Mouse (Mus musculus): ENCODE measurements around the gene Mtfp1. TPM values are rescaled to one million over a fixed set of nuclear protein-coding genes. Genes with fewer than 3 reads are reported as not detected.
A peak's percentile ranks its signal among the peaks of the same experiment; 100 is the strongest.

Gene Mtfp1
- total and polyA plus RNA-seq, 3 experiments = 6.5 to 14.2 (median 12.7) TPM

- TF ChIP-seq POLR2AphosphoS5 (IDR thresholded peaks at IDR 0.05; ENCODE audit: insufficient replicate concordance, low read depth, low read length) (no peak), GATA2 (IDR thresholded peaks at IDR 0.05; ENCODE audit: borderline replicate concordance, low read depth, low read length) (no peak), CTCF (IDR thresholded peaks at IDR 0.05; ENCODE audit: low read depth, low read length) (no peak), TAL1 (conservative IDR thresholded peaks at IDR 0.05; ENCODE audit: low read depth, low read length) (no peak), GATA1 (IDR thresholded peaks at IDR 0.05; ENCODE audit: borderline replicate concordance, low read length) (no peak)
- Histone ChIP-seq H3K4me3 (ENCODE audit: low read depth, low read length) (no peak overlapping the region), H3K4me1 (ENCODE audit: insufficient read depth, low read depth, low read length) (peaks cover 39% of the 10 kb centered on the region), H3K27me3 (ENCODE audit: insufficient read depth, low read length) (peaks cover 18% of the 10 kb centered on the region), H3K9me3 (replicated peaks) (no peaks in the 10 kb centered on the region), H3K36me3 (replicated peaks) (peaks cover 12% of the 10 kb centered on the region)
- no peak for DNase-seq (ENCODE audit: low spot score)
- no peak for ATAC-seq (ENCODE audit: extremely low read depth, insufficient number of reproducible peaks, low FRiP score, poor library complexity, severe bottlenecking)
Measured at GRCm38 (mm10) chr11:4099447-4099846, 4.2 kb upstream of the Mtfp1 start.

- H3K27me3 ChIP-seq (ENCODE audit: insufficient read depth, low read length) = peaks cover 18% of the 10 kb centered on the region
- H3K4me1 ChIP-seq (ENCODE audit: insufficient read depth, low read depth, low read length) = peaks cover 45% of the 10 kb centered on the region
- TF ChIP-seq CTCF (IDR thresholded peaks at IDR 0.05; ENCODE audit: low read depth, low read length) (no peak), POLR2AphosphoS5 (IDR thresholded peaks at IDR 0.05; ENCODE audit: insufficient replicate concordance, low read depth, low read length) (no peak), GATA1 (IDR thresholded peaks at IDR 0.05; ENCODE audit: borderline replicate concordance, low read length) (no peak), TAL1 (conservative IDR thresholded peaks at IDR 0.05; ENCODE audit: low read depth, low read length) (no peak), GATA2 (IDR thresholded peaks at IDR 0.05; ENCODE audit: borderline replicate concordance, low read depth, low read length) (no peak)
- no peak for DNase-seq (ENCODE audit: low spot score)
- H3K36me3 ChIP-seq (replicated peaks) = peaks cover 17% of the 10 kb centered on the region
- H3K9me3 ChIP-seq (replicated peaks) = no peaks in the 10 kb centered on the region
- no peak for ATAC-seq (ENCODE audit: extremely low read depth, insufficient number of reproducible peaks, low FRiP score, poor library complexity, severe bottlenecking)
- H3K4me3 ChIP-seq (ENCODE audit: low read depth, low read length) = no peak overlapping the region
Measured at GRCm38 (mm10) chr11:4098816-4099215, 3.6 kb upstream of the Mtfp1 start.

- H3K36me3 ChIP-seq (replicated peaks) = peaks cover 17% of the 10 kb centered on the region
- TF ChIP-seq TAL1 (conservative IDR thresholded peaks at IDR 0.05; ENCODE audit: low read depth, low read length) (no peak), CTCF (IDR thresholded peaks at IDR 0.05; ENCODE audit: low read depth, low read length) (no peak), POLR2AphosphoS5 (IDR thresholded peaks at IDR 0.05; ENCODE audit: insufficient replicate concordance, low read depth, low read length) (no peak), GATA1 (IDR thresholded peaks at IDR 0.05; ENCODE audit: borderline replicate concordance, low read length) (no peak)
Measured at GRCm38 (mm10) chr11:4098120-4098519, 2.9 kb upstream of the Mtfp1 start.

GRCm38 (mm10) chr11:4097091-4097621, 1.9 kb upstream of the Mtfp1 start:
- DNase-seq (ENCODE audit: low spot score) = no peak
- H3K27me3 ChIP-seq (ENCODE audit: insufficient read depth, low read length) = peaks cover 6% of the 10 kb centered on the region
- H3K4me3 ChIP-seq (ENCODE audit: low read depth, low read length) = peak overlapping the region; percentile 75
- peaks cover 54% of the 10 kb centered on the region for H3K4me1 ChIP-seq (ENCODE audit: insufficient read depth, low read depth, low read length)
- peaks cover under 1% of the 10 kb centered on the region for H3K9me3 ChIP-seq (replicated peaks)
- peaks cover 23% of the 10 kb centered on the region for H3K36me3 ChIP-seq (replicated peaks)
- no peak for TF ChIP-seq GATA2 (IDR thresholded peaks at IDR 0.05; ENCODE audit: borderline replicate concordance, low read depth, low read length)
- TF ChIP-seq POLR2AphosphoS5 (IDR thresholded peaks at IDR 0.05; ENCODE audit: insufficient replicate concordance, low read depth, low read length) = no peak
- TF ChIP-seq CTCF (IDR thresholded peaks at IDR 0.05; ENCODE audit: low read depth, low read length) = no peak
- no peak for TF ChIP-seq TAL1 (conservative IDR thresholded peaks at IDR 0.05; ENCODE audit: low read depth, low read length)
- TF ChIP-seq GATA1 (IDR thresholded peaks at IDR 0.05; ENCODE audit: borderline replicate concordance, low read length) = no peak
- no peak for ATAC-seq (ENCODE audit: extremely low read depth, insufficient number of reproducible peaks, low FRiP score, poor library complexity, severe bottlenecking)

More at GRCm38 (mm10) chr11:4098120-4098519, 2.9 kb upstream of the Mtfp1 start:
- ATAC-seq (ENCODE audit: extremely low read depth, insufficient number of reproducible peaks, low FRiP score, poor library complexity, severe bottlenecking) (no peak), DNase-seq (ENCODE audit: low spot score) (peak; percentile 36)
- peaks cover 11% of the 10 kb centered on the region for H3K27me3 ChIP-seq (ENCODE audit: insufficient read depth, low read length)
- H3K4me1 ChIP-seq (ENCODE audit: insufficient read depth, low read depth, low read length) = peaks cover 52% of the 10 kb centered on the region
- H3K9me3 ChIP-seq (replicated peaks) = no peaks in the 10 kb centered on the region
- no peak overlapping the region for H3K4me3 ChIP-seq (ENCODE audit: low read depth, low read length)

GRCm38 (mm10) chr11:4096054-4096984, 1.1 kb upstream of the Mtfp1 start:
- H3K4me3 ChIP-seq (ENCODE audit: low read depth, low read length) = peak overlapping the region; percentile 75
- no peaks in the 10 kb centered on the region for H3K27me3 ChIP-seq (ENCODE audit: insufficient read depth, low read length)
- ATAC-seq (ENCODE audit: extremely low read depth, insufficient number of reproducible peaks, low FRiP score, poor library complexity, severe bottlenecking) = peak; percentile 85
- H3K4me1 ChIP-seq (ENCODE audit: insufficient read depth, low read depth, low read length) = peaks cover 54% of the 10 kb centered on the region
- peaks cover 8% of the 10 kb centered on the region for H3K9me3 ChIP-seq (replicated peaks)
- TF ChIP-seq POLR2AphosphoS5 (IDR thresholded peaks at IDR 0.05; ENCODE audit: insufficient replicate concordance, low read depth, low read length) = 0 out of 2 replicates have a peak, but pooled peaks have one; percentile 54
- TF ChIP-seq CTCF (IDR thresholded peaks at IDR 0.05; ENCODE audit: low read depth, low read length) = no peak
- no peak for TF ChIP-seq GATA1 (IDR thresholded peaks at IDR 0.05; ENCODE audit: borderline replicate concordance, low read length)
- peaks cover 31% of the 10 kb centered on the region for H3K36me3 ChIP-seq (replicated peaks)
- DNase-seq (ENCODE audit: low spot score) = peak; percentile 89

All from G1E (cell line).